Mouse (Mus musculus): Measurements from ENCODE around the gene Mphosph9. TPM values are rescaled to one million over a fixed set of nuclear protein-coding genes. Genes with fewer than 3 reads are reported as not detected.
"Not testable (repeated sequence)": the region's sequence is repeated elsewhere in the genome, so short reads cannot be mapped to it uniquely, and the experiment has no call there.

The Mphosph9 gene
- polyA plus RNA-seq, 2 experiments from 2014 or later, result 16.8 to 18.6 TPM

DNA sequence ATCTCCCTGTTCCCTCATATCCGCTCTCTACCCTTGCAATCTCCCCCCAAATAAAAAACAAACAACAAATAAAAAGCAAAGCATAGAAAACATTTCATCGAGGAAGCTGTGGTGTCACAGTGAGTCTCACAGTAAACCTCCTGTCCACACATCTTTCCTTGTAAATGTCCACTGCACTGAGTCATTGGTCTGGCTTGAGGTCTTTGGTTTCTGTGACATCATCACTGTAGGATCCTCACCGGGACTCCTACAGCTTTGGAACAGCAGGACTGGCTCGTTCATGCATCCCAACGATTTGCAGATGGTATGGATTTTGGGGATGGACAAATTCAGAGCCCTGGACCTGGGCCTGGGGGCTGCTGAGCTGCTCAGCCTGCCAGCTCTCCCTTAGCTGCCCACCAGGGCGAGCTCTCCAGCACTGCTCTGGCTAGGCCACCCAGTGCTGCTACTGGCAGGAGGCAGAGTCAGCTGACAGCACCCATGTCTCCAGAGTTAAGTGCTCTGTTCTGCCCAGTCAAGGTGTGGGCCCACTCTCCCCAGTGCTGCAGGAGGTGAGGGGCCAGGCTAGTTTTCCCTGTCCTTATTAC, 14.1 kb upstream of the Mphosph9 start:
- not testable (repeated sequence) for ATAC-seq

DNA sequence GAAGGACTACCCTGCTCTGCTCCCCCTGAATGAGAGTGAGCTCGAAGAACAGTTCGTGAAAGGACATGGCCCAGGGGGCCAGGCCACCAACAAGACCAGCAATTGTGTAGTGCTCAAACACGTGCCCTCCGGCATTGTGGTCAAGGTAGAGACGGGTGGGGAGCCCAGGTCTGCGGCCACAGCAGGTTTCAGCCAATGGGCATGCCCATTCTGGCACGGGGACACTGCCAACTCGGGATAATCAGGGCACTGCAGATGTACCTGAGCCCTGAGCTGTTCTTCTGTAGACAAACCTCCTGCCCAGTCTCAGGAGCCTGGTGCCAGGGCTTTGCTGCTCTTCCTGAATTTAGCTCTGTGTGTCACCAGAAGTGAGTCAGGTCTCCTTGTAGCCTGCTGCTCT, 11.0 kb upstream of the Mphosph9 start:
- ATAC-seq, result no peak

DNA sequence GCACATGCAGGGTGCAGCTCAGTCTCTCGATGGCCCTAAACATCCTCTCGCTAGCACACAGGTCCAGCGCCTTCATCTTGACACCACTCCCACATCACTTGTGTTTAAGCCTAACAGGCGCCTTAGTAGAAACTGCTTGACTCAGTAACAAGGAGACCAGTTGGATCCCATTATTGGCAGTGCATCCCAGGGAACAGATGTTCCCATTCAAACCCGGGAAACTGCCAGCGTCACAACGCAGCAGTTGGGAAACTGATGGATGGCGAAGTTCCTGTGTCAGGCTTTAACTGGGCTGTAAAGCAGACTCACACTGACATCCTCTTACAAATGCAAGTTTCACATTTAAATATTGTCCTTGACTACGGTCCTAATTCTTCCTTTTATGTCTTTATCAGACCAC, 10.1 kb upstream of the Mphosph9 start:
- ATAC-seq, result no peak

DNA sequence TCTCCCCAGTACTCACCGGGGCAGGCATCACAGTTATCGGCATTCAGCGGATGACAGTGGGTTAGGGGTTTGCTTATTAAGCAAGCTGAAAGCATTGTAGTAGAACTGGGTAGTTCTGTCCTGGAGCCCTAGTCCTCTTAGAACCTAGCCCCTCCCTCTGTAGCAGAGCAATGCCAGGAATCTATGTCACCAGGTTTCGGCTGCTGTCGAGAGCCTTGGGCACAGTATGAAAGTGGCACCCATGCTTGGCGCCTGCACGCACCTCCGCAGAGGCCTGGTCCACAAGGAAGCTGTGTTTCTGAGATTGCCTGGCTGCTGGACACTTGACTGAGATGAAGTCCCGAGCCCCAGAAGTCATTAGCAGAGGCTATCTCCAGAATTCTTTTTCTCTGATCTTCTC, 9.3 kb upstream of the Mphosph9 start:
- ATAC-seq, result no peak

DNA sequence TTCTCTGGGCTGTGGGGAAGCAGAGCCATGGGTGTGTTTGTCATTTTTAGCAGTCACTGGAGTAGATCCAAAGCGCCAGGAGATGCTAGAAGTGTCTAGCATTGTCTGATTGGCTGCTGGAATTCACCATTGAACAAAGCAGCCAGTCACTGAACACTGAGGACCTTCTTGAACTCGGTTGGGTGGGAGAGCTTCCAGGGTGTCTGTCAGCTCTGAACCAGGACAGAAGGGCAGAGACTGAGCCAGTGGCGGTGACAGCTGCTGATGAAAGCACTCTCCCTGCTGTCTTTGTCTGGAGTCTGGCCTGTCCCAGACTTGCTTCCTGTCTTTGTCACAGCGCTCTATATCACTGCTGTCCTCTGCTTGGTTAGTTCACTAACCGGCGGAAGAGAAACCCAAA, 6.6 kb upstream of the Mphosph9 start:
- ATAC-seq, result no peak

DNA sequence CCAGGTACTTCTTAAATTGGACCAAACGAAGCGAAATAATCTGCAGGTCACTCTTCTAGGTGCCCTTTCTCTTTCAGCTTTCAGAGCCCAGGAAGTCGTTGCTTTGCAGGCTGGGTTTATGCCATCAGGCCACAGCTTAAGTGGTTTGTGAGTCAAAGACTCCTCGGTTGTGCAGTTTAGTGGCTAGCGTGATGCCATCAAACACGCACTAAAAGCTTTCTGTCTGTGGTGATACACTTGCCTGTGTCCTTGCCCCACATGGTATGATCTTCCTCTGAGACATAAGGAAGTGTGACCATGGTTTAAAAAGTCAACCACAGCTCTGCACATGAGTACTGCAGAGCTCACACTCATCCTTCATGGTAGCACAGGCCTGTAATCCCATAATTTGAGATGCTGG, 2.3 kb upstream of the Mphosph9 start:
- ATAC-seq, result no peak

DNA sequence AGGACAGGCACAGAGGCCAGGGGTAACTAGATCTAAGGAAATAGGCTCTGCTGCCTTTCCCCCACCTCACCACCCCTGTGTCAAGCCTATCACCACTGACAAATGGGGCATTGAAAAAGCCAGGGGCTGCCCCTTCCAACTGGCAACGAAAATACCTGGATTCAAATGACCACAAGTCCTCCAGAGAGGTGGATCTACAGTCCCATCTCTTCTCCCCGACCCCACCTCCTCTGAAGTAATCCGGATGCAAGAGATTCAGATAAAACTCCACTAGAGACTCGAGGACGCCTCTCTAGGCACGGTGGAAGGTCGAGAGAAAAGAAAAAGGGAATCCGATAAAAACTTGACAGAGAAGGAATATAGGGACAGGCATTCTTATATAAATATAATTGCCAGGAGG, 943 bp downstream of the Mphosph9 start:
- ATAC-seq, result no peak

DNA sequence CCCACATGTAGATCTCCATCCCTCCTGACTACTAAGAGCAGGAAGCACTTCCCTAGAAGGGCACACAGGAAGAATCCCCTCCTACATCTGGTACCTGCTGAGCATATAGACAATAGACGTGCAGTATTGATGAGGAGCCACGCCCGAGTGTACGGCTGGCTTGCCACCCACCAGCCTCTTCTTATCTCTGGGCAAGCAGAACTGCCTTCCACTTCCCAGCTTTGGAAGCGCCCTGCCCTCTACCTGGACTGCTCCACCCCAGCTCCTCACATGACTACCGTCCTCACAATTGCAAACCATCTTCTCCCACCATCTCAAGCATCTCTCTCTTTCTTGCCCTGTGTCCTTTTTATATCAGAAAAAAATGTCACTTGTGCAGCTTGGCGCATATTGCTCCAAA, 10.1 kb downstream of the Mphosph9 start:
- no peak for ATAC-seq

DNA sequence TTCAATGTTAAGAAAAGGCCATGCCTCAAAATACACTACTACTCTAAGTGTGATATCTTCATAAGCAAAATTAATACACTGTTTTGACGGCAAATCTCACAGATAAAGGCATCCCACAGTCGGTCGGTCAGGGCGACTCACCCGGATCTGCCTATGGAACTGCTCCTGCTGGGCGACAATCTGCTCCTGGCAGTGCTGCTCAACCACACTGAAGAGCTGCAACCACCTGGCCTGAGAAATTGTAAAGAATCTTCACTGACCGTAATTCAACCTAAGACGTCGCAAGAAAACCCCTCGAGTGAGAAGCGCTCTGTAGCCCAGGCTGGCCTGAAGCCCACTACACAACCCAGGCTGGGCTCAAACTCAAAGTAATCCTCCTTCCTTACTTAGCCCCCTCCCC, 11.8 kb downstream of the Mphosph9 start:
- ATAC-seq, result no peak

DNA sequence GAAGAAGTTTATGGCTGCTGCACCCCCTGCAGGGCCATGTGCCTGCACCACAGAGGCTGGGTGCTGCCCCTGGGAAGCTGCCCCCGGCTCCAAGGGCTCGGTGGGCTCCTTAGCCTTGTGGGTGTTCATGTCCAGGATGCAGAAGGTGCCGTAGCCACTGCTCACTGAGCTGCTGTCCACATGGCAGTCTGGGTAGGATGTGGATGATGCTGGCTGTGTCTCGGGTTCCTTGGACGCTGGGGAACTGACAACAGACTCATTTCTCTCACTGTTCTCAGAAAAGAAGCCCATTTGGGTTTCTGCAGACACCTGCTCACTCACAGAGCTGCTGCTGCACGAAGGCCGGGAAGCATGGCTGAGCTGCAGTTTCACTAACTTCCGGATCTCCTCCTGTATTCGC, 12.3 kb downstream of the Mphosph9 start:
- no peak for ATAC-seq

DNA sequence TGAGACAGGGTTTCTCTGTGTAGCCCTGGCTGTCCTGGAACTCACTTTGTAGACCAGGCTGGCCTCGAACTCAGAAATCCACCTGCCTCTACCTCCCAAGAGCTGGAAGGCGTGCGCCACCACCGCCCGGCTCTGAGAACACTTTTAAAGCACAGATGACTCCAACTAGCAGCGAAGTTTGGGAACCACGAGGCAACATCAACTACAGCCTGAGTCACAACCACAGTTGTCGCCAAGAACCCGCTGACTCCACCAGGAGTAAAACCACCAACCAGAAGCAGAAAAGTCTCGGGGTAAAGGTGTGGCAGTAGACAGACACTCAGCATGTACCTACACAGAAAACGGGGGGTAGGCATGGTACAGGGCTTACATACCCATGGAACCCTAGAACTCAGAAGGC, 17.7 kb downstream of the Mphosph9 start:
- no peak for ATAC-seq

DNA sequence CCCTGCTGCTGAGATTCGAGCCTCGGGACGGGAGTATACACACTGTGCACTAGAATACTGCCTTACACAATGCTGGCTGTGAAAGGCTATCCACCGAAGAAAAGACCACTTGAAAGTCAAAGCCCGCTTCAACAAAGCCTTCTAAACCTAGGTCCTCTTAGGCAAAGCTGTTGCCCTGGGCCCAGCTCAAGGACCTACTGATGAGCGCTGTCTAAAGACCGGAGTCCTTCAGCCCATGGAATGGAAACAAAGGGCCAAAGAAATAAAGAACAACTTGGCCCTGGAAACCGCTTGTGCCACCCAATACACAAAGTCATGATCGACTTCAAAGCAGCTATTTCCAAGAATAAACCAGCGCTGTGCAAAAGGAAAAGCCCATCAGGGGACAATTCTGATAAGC, 18.6 kb downstream of the Mphosph9 start:
- no peak for ATAC-seq

DNA sequence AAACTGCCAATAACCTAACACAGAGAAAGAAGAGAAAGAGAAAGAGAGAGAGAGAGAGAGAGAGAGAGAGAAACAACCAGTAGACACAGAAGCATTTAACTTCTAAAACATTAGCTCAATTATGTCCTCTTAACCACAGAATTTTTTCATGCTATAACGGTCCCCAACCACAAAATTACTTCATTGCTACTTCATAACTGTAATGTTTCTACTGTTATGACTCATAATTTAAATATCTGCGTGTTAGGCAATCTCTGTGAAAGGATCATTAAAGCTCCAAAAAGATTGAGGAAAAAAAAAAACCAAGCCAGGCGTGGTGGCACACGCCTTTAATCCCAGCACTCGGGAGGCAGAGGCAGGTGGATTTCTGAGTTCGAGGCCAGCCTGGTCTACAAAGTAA, 24.9 kb downstream of the Mphosph9 start:
- peak; percentile 85 for ATAC-seq

DNA sequence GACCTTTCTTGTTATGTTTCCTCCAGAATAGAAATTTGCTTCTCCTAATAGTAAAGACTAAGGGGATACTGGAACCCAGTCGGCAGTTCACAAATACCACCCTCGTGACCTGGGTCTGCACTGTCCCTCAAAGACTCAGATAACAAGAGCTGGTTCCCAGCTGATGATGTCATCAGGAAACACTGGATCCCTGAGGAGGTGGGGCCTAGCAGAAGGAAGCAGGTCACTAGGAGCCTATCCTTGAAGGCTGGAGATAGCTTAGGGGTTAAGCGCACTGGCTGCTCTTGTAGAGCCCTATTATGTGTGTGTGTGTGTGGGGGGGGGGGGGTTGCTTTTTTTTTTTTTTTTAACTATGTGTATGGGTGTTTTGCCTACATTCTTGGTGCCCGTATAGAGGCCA, 27.6 kb downstream of the Mphosph9 start:
- no peak for ATAC-seq

DNA sequence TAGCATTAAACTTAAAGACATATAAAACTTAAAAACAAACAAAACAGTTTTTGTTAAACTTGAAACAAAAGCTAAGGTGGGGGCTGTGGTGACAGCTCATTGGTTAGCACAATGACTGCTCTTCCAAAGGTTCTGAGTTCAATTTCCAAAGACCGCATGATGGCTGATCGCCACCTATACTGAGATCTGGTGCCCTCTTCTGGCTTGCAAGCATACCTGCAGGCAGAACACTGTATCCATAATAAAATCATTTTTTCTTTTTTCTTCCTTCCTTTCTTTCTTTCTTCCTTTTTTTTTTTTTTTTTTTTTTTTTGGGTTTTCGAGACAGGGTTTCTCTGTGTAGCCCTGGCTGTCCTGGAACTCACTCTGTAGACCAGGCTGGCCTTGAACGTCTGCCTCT, 28.5 kb downstream of the Mphosph9 start:
- not testable (repeated sequence) for ATAC-seq

DNA sequence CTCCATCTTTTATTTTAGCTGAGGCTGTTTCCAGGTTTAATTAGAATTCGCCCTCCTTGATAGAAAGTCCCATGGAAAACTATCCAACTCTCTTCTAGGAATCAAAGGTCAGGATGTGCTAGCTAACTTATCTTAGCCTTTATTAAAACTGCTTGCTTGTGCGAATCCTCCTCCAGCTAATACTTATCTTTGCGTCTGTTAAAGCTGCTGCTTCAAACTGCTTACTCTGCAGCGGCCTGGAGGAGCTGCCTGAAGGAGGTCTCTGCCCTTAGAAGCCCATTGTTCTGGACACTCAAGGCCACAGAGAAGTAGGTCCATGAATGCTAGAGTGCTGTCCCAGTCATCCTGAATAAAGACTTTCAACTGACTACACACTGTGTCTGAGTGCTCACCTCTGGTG, 31.3 kb downstream of the Mphosph9 start:
- ATAC-seq, result no peak

DNA sequence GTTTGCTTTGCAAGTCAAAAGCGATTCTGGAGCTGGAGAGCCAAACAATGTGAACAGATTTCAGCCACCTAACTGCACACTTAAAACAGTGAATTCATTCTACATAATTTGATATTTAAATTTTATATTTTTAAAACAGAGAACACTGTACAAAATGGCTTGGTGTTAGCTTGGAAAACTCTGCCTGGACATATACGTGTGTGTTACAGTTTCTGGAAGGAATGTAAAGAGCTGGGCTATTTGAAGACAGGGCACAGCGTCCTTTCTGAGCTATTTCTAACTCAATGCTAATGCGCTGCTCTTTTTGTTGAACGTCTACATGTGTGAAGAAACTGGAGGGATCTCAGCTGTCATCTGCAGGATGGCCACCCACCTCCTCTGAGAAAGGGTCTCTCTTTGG, 33.8 kb downstream of the Mphosph9 start:
- ATAC-seq, result no peak

DNA sequence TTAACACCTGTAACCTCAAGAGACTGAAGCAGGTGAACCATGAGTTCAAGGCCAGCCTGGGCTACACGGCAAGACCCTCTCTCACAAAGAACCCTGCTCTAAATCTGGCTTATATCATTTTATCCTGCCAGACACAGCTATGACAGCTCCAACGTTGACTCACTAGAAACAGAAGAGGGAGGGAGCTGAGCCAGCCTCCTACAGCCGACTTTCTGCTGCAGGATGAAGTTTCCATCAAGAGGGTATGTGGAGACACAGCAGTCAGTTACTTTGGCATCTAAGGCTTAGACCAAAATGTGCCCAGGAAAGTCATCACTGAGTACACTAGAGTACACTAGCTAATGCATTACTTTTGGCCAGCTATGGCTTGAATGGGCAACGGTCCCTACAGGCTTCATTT, 37.6 kb downstream of the Mphosph9 start:
- ATAC-seq, result no peak

DNA sequence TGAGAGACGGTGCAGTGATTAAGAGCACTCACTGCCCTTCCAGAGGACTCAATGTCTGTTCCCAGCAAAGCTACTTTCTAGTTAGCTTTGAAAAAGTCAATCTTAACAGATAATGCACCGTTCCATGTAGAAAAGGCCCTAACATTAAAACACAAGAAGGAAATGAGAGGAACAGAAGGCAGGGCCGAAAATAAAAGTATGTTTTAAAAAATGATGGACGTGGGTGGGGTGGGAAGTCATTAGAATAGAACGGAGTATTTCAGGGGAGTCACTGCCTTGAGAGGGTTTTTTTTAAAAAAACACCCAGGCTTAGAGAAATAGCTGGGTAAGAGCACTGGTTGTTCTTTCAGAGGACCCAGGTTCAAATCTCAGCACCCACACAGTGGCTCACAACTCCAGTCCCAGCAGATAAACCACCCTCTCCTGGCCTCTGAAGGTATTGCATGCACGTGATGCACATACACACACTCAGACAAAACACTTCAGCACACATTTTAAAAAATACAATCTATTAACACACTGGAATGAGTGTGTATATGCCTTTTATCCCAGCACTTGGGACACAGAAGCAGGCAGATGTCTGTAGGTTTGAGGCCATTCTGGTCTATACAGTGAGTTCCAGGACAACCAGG, 40.0 kb downstream of the Mphosph9 start:
- ATAC-seq, result no peak

DNA sequence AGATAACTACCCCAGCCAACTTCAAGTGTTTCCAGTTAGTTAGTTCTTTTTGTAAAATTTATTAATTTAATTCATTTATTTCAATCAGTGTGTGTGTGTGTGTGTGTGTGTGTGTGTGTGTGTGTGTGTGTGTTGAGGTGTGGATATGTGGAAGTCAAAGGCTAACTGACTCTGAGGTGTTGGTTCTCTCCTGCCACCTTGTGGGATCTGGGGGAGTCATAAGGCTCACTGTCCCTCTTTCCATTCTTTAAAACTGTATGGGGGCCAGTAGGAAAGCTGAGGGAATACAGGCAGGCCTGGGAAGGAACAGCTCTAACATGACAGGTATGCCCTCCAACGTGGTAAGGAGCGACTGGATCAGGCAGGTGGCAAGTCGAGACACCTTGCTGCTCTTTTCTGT, 43.4 kb downstream of the Mphosph9 start:
- no peak for ATAC-seq

DNA sequence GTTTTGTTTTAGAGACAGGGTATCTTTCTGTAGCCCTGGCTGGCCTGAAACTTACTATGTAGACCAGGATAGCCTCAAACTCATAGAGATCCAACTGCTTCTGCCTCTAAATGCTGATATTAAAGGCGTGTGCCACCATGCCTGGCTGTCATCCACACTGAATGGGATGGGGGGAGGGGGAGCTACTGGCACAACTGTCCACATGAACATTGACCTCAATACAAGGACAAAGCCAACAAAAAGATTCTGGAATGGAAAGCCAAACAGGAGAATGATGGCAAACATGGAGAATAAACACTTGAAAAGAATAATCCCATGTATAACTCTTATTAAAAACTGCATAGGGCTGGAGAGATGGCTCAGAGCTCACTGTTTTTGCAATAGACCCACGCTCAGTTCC, 44.9 kb downstream of the Mphosph9 start:
- ATAC-seq, result no peak

DNA sequence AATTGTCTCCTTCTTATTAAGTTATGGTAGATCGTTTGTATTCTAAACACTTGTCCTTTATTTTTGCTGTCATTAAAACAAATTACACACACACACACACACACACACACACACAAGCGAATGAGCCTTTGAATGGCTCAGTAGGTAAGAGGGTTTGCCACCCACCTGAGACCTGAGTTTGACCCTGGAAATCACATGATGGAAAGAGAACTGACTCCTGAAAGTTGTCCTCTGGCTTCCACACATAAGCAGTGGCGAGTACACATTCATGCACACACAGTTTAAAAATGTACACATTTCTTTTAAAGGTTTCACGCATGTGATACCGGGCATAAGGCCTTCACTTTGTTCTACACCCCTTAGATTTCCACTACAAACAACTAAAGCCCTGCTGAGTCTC, 57.5 kb downstream of the Mphosph9 start:
- no peak for ATAC-seq

DNA sequence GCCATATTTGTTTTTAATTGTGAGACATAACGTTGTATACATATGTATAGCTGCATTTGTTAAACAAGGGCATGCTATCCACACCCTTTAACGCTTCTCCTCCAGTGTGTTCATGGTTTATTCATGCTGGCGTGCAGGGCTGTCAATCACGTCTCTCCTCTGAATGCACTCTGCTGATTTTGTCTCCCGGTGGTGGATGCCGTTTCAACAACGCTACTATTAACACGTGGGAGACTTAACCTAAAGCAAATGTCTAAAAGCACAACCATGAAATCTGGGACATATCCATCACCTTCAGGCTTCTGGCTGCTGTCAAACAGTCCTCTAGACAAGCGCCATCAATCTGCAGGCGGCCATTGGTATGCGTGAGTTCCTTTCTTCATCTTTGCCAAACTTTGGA, 58.1 kb downstream of the Mphosph9 start:
- no peak for ATAC-seq

DNA sequence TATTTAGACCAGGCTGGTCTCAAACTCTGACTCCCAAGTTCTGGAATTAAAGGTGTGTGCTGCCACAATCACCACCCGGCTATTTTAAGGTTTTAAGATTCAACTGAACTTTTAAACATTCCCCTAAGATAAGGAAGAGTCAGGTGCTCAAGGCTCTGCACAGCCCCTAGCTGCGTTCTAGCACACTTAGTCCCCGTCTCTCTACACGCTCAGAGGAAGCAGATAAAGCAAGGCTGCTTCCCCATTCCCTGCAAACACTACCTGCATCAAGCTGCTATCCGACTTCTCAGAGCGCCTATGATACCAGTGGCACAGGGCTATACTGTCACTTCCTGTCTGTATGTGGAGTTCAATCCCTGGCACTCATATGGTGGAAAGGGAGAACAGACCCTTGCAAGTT, 60.1 kb downstream of the Mphosph9 start:
- no peak for ATAC-seq

DNA sequence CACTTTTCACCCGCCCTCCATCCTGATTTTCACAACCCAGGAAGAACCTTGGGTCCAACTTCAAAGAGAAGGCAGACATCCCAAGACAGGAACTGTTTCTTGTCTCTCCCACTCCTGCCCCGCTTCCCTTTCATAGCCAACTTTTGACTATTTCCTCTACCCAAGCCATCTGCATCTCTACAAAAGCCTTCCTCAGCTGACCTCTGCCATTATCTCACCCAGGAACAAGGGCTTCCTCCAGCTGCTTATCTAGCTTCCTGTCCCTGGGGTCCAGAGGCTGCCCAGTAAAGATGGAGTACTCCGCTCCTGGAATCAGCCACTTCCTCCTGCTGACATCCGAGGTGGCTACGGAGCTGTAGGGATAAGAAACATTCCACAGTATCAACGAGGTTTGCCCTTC, 61.0 kb downstream of the Mphosph9 start:
- no peak for ATAC-seq

All from CD4-positive, CD25-positive, alpha-beta regulatory T cell, adult 4 months (primary cell).